Mouse (Mus musculus) urinary bladder, postnatal 14 days (tissue): ENCODE measurements around the gene Plxdc2.
"Not testable (repeated sequence)": the region's sequence is repeated elsewhere in the genome, so short reads cannot be mapped to it uniquely, and the experiment has no call there.

Experiments
- DNase-seq: peaks from one replicate; pipeline ENCODE4 v3.0.0; 2021; ENCODE audit warnings: low spot score

Gene Plxdc2

DNA sequence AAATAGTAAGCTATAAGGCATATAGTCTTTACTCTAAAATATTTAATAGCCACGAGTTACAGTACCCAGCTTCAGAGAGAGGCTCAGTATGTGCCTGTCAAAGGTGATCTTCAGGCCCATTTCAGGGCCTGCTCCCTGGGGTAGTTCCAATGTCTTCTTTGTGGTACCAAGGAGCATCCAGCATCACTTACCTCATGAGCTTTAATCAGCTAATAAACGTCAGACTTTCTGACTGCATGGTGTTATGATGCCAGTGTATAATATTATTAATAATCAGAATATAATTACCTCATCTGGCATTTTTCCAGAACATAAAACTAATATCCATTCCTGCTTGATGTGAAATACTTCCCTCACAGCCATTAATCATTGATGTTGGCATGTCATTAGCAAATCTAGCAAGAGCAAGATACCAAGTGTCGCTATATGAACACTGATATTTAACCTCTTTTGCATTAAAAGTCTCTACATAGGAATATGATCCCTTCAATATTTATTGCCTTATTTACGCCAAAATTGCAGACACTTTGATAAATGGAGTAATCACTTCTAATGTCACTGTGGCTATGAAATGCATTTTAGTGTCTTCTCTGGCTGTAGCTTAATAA lies 393.3 kb downstream of the Plxdc2 start:
- DNase-seq = no peak

DNA sequence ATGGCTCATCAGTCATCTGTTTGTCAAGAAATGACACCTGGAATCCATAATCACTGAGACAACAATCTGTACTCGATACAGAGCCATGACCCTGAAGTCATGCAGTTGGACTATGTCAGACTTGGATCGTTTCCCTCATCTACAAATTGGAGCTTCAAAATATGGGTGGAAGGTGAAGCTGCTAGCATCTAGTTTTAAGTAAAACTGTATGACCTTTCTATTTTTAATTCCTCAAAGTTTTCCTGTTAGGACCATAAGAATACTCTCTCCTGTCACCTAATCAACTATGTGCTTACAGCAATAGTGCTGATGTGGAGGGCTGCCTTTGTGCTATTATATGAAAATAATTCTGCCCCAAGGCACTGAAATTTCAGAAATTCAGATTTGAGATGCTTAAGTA lies 401.1 kb downstream of the Plxdc2 start:
- DNase-seq = no peak

DNA sequence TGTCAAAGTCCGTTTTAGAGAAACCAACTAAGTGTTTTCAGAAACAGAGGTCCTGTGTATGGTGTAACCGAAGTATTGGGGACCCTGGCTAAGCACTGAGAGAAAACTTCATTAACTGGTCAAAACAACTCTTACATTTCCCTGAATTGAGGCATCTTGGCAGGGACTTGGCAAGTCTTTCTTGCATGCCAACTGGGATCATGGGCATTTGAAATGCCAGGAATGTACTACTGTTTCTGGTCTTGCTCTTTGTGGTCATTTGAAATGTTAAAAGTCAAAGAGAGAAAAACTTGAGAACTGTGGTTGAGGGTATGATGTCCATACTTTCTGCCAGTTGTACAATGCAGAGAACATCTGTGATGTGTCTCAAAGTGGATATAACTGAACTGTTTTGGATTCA lies 403.7 kb downstream of the Plxdc2 start:
- DNase-seq = no peak

DNA sequence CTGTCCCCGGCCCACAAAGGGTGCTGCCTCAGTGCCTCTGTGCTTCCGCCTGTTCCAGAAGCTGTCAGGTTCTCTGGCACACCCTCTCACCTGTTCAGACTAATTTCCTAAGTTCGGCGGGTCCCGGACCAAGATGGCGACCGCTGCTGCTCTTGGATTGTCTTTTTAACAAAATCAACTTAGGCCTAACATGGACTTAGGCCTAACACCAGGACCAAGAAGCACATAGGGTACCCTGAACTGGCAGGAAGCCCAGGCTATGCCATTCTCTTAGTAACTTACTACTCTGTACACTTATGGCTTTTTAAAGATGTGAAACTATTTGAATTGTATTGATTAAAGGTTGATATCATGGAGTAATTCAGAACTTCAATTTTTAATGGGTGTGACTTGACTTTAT lies 413.0 kb downstream of the Plxdc2 start:
- not testable (repeated sequence) for DNase-seq

DNA sequence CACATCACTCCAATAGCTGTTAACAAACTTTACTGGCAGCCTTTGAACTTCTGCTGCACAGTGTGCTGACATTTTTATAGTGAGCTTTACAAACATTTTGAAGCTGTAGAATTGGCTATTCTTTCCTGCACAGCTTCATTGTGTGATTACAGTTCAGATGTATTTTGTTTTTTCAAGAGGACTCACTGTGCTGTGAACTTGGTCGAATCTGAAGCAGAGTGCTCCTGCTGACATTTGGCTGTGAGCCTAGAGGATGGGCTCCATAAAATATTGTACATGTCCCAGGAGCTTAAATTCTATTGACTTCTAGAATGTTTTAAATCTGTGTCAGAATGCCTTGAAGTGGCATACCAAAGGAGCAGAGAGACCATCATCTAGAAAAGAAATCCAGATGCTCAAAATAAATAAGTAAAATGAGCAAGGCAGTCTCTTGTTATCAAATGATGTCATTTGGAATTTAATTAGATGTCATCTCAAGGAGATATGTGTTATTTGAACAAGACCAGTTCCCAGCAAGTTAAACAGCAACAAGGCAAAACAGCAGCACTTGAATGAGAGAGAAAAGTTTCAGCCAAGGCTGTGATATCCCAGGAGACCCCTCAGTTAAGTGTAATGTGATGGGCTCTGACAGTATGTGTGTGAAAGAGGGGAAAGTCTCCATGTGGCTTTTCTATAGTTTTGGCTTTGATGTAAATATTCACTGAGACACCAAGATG lies 417.5 kb downstream of the Plxdc2 start:
- DNase-seq = no peak

DNA sequence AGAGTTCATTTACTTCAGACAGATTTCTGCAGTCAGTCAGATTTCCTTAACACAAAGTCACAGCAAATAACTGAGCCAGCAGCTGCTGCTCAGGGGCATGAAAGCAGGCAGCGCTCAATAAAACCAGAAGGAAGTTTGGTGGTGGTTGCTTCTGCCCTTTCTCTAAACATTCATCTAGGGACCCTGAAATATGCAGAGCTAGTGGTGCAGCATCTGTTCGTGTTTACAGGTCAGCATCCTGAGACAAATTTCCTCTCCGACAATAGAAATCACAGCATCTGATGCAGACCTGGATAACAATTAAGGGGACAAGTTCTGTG lies 418.0 kb downstream of the Plxdc2 start:
- no peak for DNase-seq

DNA sequence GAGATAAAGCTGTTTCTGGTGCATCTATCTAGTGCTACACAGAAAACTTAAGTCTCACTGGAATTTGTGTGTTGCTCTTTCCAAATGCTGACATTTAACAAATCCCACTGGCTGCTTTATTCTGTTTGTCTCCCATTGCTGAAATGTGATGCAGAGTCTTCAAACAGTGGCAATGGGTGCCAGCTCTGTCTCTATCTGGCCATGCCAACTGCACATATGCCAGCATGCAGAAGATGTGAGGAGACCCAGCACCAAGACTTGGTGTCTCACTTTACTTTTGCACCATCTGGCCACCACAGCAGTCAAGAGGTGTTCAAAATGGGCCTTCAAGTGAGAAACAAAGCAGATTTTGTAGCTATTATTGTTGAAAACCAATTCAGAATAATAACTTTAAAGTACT lies 439.2 kb downstream of the Plxdc2 start:
- DNase-seq = no peak
